Mouse (Mus musculus): ENCODE measurements around the gene Zfyve9. TPM values are rescaled to one million over a fixed set of nuclear protein-coding genes. Genes with fewer than 3 reads are reported as not detected.

Zfyve9 gene
- polyA plus RNA-seq, 1 experiment = 0.92 TPM

DNA sequence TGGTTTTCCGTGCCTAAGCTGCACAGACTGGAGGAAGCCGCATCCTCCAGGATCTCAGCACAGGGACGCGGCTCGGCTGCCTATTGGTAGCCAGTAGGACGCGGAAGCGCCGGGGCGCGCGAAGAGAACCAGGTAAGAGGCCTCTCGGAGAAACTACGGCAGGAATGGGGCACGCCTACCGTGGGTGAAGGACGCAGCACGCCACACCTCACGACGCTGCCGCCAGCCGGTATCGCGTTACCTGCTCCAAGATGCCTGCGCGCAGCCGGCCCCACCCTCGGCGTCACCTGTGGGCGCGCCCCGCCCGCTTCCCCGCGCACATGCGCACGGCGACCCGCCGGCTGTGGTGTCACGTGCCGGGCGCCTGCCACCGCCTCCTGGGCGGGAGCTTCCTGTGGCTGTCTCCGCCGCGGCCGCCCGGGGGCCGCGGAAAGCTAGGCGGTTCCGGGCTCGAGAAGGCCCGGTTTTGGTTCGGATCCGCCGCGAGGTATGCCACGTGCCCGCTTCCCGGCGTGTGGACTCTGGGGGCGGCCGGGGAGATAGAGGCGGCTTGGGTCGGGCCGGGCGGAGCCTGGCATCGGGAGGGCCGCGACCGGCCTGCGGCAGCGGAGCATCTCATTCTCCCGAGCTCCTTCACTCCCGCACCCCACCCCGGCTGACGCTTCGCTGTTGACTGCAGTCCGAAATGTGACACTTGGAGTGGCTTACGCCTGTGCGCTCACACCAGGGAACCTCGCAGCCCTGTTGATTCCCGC, 160.8 kb downstream of the Zfyve9 start, which contains the start of gene Cc2d1b:
Gene Cc2d1b, plus strand, starts transcription at position 354 of the 755 bp plus-strand sequence.
- WGBS = under 1% methylated on average over 86 of the region's 86 CpGs
- Histone ChIP-seq H3K4me3 (replicated peaks; ENCODE audit: control insufficient read depth, low read depth, low read length) (peak within 1 kb of the TSS; percentile 92), H3K27ac (ENCODE audit: control insufficient read depth, insufficient read depth, low read depth, low read length, poor library complexity) (peak within 1 kb of the TSS; percentile 83), H3K4me1 (ENCODE audit: control insufficient read depth, insufficient read depth, low read length) (peaks cover 3% of the 10 kb centered on the region; the same call in 1 of the 2 replicates)
- TF ChIP-seq POLR2A (IDR thresholded peaks at IDR 0.05; ENCODE audit: borderline replicate concordance, control insufficient read depth, low read depth, low read length) = peak; percentile 75; the same call in 1 of the 2 replicates
- 0 out of 2 replicates have a peak, but pooled peaks have one; percentile 5 for TF ChIP-seq CTCF (IDR thresholded peaks at IDR 0.05; ENCODE audit: control insufficient read depth, insufficient read depth, low read length)

DNA sequence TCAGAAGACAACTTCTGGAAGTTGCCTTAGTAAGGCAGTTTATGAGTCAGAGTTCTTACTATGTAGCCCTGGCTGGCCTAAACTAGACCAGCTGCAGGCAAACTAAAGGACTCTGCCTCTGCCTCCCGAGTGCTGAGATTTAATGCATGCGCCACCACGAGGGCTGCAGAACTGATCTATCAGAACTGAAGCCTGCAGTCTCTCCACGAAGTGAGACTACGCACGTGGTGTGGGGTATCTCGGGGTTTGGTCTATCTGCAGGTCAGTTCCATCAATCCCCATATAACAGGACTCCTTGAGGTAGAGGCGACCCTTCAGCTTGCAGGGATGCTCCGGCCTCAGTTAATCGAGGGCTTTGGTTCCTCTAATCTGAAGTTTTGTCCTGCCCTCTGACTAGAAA, 161.4 kb downstream of the Zfyve9 start:
- Histone ChIP-seq H3K4me1 (ENCODE audit: control insufficient read depth, insufficient read depth, low read length) (peaks cover 3% of the 10 kb centered on the region; the same call in 1 of the 2 replicates), H3K4me3 (replicated peaks; ENCODE audit: control insufficient read depth, low read depth, low read length) (peak overlapping the region; percentile 92), H3K27ac (ENCODE audit: control insufficient read depth, insufficient read depth, low read depth, low read length, poor library complexity) (peak overlapping the region; percentile 43)
- 4% methylated on average over 10 of the region's 10 CpGs for WGBS
- no peak for TF ChIP-seq CTCF (IDR thresholded peaks at IDR 0.05; ENCODE audit: control insufficient read depth, insufficient read depth, low read length)

DNA sequence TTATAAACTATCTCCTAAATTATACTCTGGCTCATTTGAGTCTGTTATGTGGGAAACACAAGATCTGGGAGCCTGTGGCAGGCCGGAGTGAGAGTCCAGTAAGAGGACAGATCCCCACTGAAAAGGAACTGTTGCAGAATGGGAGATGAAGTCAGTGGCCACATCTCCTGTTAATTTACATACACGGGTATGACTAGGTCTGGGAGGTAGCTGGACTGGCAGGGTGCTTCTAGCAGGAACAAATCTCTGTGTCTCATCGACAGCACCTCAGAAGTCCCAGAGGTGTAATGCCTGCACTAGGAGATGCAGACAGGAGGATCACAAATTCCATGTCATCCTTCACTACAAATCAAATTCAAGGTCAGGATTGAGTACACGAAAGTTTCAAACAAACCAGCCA, 162.0 kb downstream of the Zfyve9 start:
- peaks cover 3% of the 10 kb centered on the region; the same call in 1 of the 2 replicates for H3K4me1 ChIP-seq (ENCODE audit: control insufficient read depth, insufficient read depth, low read length)
- WGBS = 81% methylated on average over 4 of the region's 4 CpGs
- no peak overlapping the region for H3K4me3 ChIP-seq (replicated peaks; ENCODE audit: control insufficient read depth, low read depth, low read length)
- no peak for TF ChIP-seq CTCF (IDR thresholded peaks at IDR 0.05; ENCODE audit: control insufficient read depth, insufficient read depth, low read length)
- TF ChIP-seq POLR2A (IDR thresholded peaks at IDR 0.05; ENCODE audit: borderline replicate concordance, control insufficient read depth, low read depth, low read length) = no peak
- H3K27ac ChIP-seq (ENCODE audit: control insufficient read depth, insufficient read depth, low read depth, low read length, poor library complexity) = no peak overlapping the region

GRCm38 (mm10) chr4:108610935-108611334, 169.7 kb downstream of the Zfyve9 start:
- no peak overlapping the region for H3K4me3 ChIP-seq (replicated peaks; ENCODE audit: control insufficient read depth, low read depth, low read length)
- WGBS = 89% methylated on average over 5 of the region's 5 CpGs
- no peak overlapping the region for H3K27ac ChIP-seq (ENCODE audit: control insufficient read depth, insufficient read depth, low read depth, low read length, poor library complexity)
- H3K4me1 ChIP-seq (ENCODE audit: control insufficient read depth, insufficient read depth, low read length) = no peaks in the 10 kb centered on the region
- TF ChIP-seq CTCF (IDR thresholded peaks at IDR 0.05; ENCODE audit: control insufficient read depth, insufficient read depth, low read length) = no peak

GRCm38 (mm10) chr4:108608651-108609050, 171.9 kb downstream of the Zfyve9 start:
- WGBS = 88% methylated on average over 3 of the region's 3 CpGs
- Histone ChIP-seq H3K4me1 (ENCODE audit: control insufficient read depth, insufficient read depth, low read length) (no peaks in the 10 kb centered on the region), H3K4me3 (replicated peaks; ENCODE audit: control insufficient read depth, low read depth, low read length) (no peak overlapping the region), H3K27ac (ENCODE audit: control insufficient read depth, insufficient read depth, low read depth, low read length, poor library complexity) (no peak overlapping the region)
- TF ChIP-seq CTCF (IDR thresholded peaks at IDR 0.05; ENCODE audit: control insufficient read depth, insufficient read depth, low read length) (no peak), POLR2A (IDR thresholded peaks at IDR 0.05; ENCODE audit: borderline replicate concordance, control insufficient read depth, low read depth, low read length) (no peak)

DNA sequence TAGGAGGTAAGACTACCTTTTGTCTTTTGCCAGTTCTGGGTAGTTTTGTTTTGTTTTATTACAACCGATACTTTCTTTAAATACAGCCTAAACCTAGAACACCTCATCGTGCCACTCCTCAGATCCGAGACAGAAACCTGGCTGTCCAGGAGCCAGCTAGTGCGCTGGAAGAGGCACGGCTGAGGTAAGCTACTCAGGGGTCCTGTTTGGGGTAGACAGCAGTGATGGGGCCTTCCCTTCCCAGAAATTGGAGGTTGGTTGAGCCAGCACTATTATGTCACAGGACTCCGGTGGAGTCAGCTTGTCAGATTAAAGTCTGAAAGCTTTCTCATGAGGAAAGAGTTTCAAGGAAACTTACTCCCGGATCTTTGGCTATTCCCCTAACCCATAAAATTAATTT, 178.7 kb downstream of the Zfyve9 start:
- Histone ChIP-seq H3K4me1 (ENCODE audit: control insufficient read depth, insufficient read depth, low read length) (no peaks in the 10 kb centered on the region), H3K27ac (ENCODE audit: control insufficient read depth, insufficient read depth, low read depth, low read length, poor library complexity) (no peak overlapping the region; the same call in 1 of the 2 replicates), H3K4me3 (replicated peaks; ENCODE audit: control insufficient read depth, low read depth, low read length) (no peak overlapping the region)
- 97% methylated on average over 7 of the region's 7 CpGs for WGBS
- TF ChIP-seq POLR2A (IDR thresholded peaks at IDR 0.05; ENCODE audit: borderline replicate concordance, control insufficient read depth, low read depth, low read length) = no peak
- no peak for TF ChIP-seq CTCF (IDR thresholded peaks at IDR 0.05; ENCODE audit: control insufficient read depth, insufficient read depth, low read length)

DNA sequence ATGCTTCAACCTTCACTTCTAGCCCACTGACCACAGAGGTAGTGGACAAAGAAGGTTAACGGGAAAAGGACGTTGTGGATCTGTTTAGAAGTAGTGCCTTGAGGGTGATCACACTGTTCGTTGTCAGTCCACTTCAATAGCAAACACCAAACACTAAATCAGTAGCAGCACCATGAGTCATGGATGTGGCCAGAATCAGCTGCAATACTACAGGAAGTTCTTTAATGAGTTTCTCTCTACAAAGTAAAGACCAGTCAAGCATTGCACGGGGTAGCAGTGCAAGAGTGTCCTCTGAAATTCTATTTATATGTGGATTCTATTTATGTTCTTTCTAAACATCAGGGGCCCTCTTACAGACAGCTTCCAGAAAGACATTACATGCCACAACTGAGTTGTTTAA, 182.3 kb downstream of the Zfyve9 start:
- TF ChIP-seq POLR2A (IDR thresholded peaks at IDR 0.05; ENCODE audit: borderline replicate concordance, control insufficient read depth, low read depth, low read length) = no peak
- no peak for TF ChIP-seq CTCF (IDR thresholded peaks at IDR 0.05; ENCODE audit: control insufficient read depth, insufficient read depth, low read length)
- 82% methylated on average over 4 of the region's 4 CpGs for WGBS
- H3K4me3 ChIP-seq (replicated peaks; ENCODE audit: control insufficient read depth, low read depth, low read length) = no peak overlapping the region
- H3K4me1 ChIP-seq (ENCODE audit: control insufficient read depth, insufficient read depth, low read length) = no peaks in the 10 kb centered on the region
- H3K27ac ChIP-seq (ENCODE audit: control insufficient read depth, insufficient read depth, low read depth, low read length, poor library complexity) = no peak overlapping the region

DNA sequence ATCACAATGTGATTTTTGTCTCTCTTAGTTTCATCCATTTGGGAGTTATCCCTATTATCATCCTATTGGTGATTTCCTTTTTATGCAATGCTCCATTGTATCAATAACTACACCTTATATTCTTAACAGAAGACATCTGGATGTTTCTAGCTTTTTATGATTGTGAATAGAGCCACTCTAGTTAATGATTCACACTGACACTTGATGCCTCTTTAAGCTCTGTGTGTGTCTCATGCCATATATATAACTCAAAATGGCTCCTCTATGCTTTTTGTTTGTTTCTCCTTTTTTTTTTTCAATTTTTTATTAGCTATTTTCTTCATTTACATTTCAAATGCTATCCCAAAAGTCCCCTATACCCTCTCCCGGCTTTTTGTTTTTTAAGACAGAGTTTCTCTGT, 184.8 kb downstream of the Zfyve9 start:
- no peak overlapping the region for H3K4me3 ChIP-seq (replicated peaks; ENCODE audit: control insufficient read depth, low read depth, low read length)
- H3K27ac ChIP-seq (ENCODE audit: control insufficient read depth, insufficient read depth, low read depth, low read length, poor library complexity) = no peak overlapping the region
- no peaks in the 10 kb centered on the region for H3K4me1 ChIP-seq (ENCODE audit: control insufficient read depth, insufficient read depth, low read length)
- 83% methylated on average over 1 of the region's 1 CpGs for WGBS
- TF ChIP-seq POLR2A (IDR thresholded peaks at IDR 0.05; ENCODE audit: borderline replicate concordance, control insufficient read depth, low read depth, low read length) (no peak), CTCF (IDR thresholded peaks at IDR 0.05; ENCODE audit: control insufficient read depth, insufficient read depth, low read length) (no peak)
